Mouse (Mus musculus): ENCODE results near the gene Rab9. TPM values are rescaled to one million over a fixed set of nuclear protein-coding genes. Genes with fewer than 3 reads are reported as not detected.

The Rab9 gene
- polyA plus RNA-seq, 1 experiment from 2014 or later, result 66.9 TPM

DNA sequence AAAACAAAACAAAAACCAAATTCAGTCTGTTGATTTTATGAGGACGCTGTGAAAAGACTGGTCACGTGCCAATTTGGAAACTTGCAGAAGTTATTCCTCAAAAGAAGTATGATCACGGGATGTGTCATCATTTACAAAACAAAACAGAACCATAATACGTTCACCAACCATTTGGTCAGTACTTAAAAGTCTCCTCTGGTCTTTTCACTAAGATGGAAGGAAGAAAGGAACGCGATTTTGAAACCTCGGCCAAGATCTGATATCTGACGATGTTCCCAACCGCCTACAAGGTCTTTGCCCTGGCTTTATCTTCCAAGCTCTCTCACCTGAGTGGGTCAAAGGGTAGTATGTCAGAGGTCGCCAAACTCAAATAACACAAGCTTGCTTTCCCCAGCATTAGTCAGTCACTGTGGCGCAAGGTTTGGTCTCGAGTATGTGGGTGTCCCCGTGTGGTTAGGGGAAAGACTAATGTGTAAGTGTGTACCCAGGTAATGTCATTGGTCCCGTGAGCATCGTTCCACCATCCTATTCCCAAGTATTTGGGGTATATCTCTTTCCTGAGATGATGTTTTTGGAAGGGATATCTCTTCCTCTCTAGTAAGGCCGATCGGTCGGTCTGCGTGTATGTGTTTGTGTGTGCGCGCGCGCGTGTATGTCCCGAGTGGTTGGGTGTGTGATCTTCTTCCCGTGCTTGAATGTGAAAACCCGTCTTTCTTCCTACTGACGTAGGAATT lies 869 bp downstream of the Rab9 start:
- Histone ChIP-seq H3K9me3 (ENCODE audit: low read depth, low read length) (no peaks in the 10 kb centered on the region), H3K36me3 (ENCODE audit: insufficient read depth) (peaks cover 11% of the 10 kb centered on the region; the same call in 1 of the 2 replicates), H3K27me3 (ENCODE audit: insufficient read depth, low read length) (no peaks in the 10 kb centered on the region), H3K4me3 (ENCODE audit: low read depth, low read length) (peak overlapping the region; percentile 62), H3K27ac (ENCODE audit: low read depth) (peak overlapping the region; percentile 79), H3K4me1 (ENCODE audit: insufficient read depth) (no peaks in the 10 kb centered on the region), H3K9ac (peak overlapping the region; percentile 68), H3K4me2 (peak overlapping the region; percentile 63)
- 14% methylated on average over 28 of the region's 28 CpGs for WGBS
- TF ChIP-seq CTCF (IDR thresholded peaks at IDR 0.05; ENCODE audit: low read depth), result no peak
- ATAC-seq (ENCODE audit: insufficient read depth) (peak; percentile 29), DNase-seq (peak; percentile 31)

GRCm38 (mm10) chrX:166477393-166477792 lies 2.3 kb downstream of the Rab9 start:
- H3K4me3 ChIP-seq (ENCODE audit: low read depth, low read length), result peak overlapping the region; percentile 62
- H3K36me3 ChIP-seq (ENCODE audit: insufficient read depth), result peaks cover 11% of the 10 kb centered on the region; the same call in 1 of the 2 replicates
- ATAC-seq (ENCODE audit: insufficient read depth) (no peak), DNase-seq (no peak)
- peak overlapping the region; percentile 63 for H3K4me2 ChIP-seq
- no peaks in the 10 kb centered on the region for H3K27me3 ChIP-seq (ENCODE audit: insufficient read depth, low read length)
- TF ChIP-seq CTCF (IDR thresholded peaks at IDR 0.05; ENCODE audit: low read depth), result no peak
- H3K9ac ChIP-seq, result no peak overlapping the region
- no peaks in the 10 kb centered on the region for H3K4me1 ChIP-seq (ENCODE audit: insufficient read depth)
- whole genome bisulfite sequencing, result 65% methylated on average over 6 of the region's 6 CpGs
- no peak overlapping the region for H3K27ac ChIP-seq (ENCODE audit: low read depth)
- no peaks in the 10 kb centered on the region for H3K9me3 ChIP-seq (ENCODE audit: low read depth, low read length)

- WGBS, result 75% methylated on average over 6 of the region's 6 CpGs
- DNase-seq (no peak), ATAC-seq (ENCODE audit: insufficient read depth) (no peak)
- no peak overlapping the region for H3K27ac ChIP-seq (ENCODE audit: low read depth)
- H3K4me3 ChIP-seq (ENCODE audit: low read depth, low read length), result no peak overlapping the region
- no peak for TF ChIP-seq CTCF (IDR thresholded peaks at IDR 0.05; ENCODE audit: low read depth)
- H3K4me1 ChIP-seq (ENCODE audit: insufficient read depth), result no peaks in the 10 kb centered on the region
- no peaks in the 10 kb centered on the region for H3K9me3 ChIP-seq (ENCODE audit: low read depth, low read length)
- no peaks in the 10 kb centered on the region for H3K27me3 ChIP-seq (ENCODE audit: insufficient read depth, low read length)
- H3K9ac ChIP-seq, result no peak overlapping the region
- peaks cover 15% of the 10 kb centered on the region; the same call in 1 of the 2 replicates for H3K36me3 ChIP-seq (ENCODE audit: insufficient read depth)
- H3K4me2 ChIP-seq, result no peak overlapping the region
Observed at GRCm38 (mm10) chrX:166472612-166473011, 7.1 kb downstream of the Rab9 start.

DNA sequence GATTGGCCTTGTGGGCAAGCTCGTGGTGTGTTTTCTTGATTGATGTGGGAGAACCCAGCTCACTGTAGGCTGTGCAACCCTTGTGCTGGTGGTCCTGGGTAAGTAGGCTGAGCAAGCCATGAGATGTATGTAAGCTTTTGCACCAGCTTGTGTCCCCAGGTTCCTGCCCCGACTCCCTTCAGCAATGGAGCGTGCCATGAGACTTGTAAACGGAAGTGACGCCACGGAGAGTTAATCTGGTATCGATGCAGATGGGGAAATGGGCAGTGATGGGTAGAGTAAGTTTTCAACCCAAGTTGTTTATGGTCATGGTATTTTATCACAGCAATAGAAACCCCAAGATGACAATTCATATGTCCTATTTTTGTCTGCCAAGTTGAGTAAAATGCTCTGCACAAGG lies 11.3 kb downstream of the Rab9 start:
- Histone ChIP-seq H3K36me3 (ENCODE audit: insufficient read depth) (0 out of 2 replicates have a peak, but pooled peaks cover 4% of the 10 kb centered on the region), H3K4me2 (no peak overlapping the region)
- WGBS, result 91% methylated on average over 7 of the region's 7 CpGs

DNA sequence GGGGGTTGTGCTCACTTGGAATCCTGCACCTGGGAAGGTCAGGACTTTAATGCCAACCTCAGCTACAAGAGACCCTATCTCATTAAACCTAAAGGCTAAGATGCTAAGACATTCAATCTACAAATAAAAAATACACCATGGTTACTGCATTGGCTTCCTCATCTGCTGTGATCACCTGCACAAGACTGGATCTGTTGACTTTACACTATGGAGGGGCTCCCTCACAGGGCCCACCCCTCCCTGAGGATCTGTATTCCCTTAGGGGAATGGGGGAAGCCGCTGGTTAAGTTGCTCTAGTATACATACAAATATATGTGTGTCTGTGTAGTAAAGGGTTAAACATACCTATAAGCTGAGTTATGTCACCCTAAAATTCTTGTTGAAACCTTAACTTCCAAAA lies 24.1 kb downstream of the Rab9 start:
- H3K4me1 ChIP-seq (ENCODE audit: insufficient read depth), result no peaks in the 10 kb centered on the region
- no peak overlapping the region for H3K4me2 ChIP-seq
- no peak for TF ChIP-seq CTCF (IDR thresholded peaks at IDR 0.05; ENCODE audit: low read depth)
- no peak overlapping the region for H3K27ac ChIP-seq (ENCODE audit: low read depth)
- H3K4me3 ChIP-seq (ENCODE audit: low read depth, low read length), result no peak overlapping the region
- DNase-seq (no peak), ATAC-seq (ENCODE audit: insufficient read depth) (no peak)
- H3K36me3 ChIP-seq (ENCODE audit: insufficient read depth), result peaks cover 12% of the 10 kb centered on the region; the same call in 1 of the 2 replicates
- no peaks in the 10 kb centered on the region for H3K9me3 ChIP-seq (ENCODE audit: low read depth, low read length)
- H3K27me3 ChIP-seq (ENCODE audit: insufficient read depth, low read length), result no peaks in the 10 kb centered on the region
- 91% methylated on average over 1 of the region's 1 CpGs for WGBS
- H3K9ac ChIP-seq, result no peak overlapping the region

More for the DNA sequence above, 11.3 kb downstream of the Rab9 start:
- ATAC-seq (ENCODE audit: insufficient read depth) (no peak), DNase-seq (no peak)
- Histone ChIP-seq H3K9ac (no peak overlapping the region), H3K27ac (ENCODE audit: low read depth) (no peak overlapping the region), H3K4me3 (ENCODE audit: low read depth, low read length) (no peak overlapping the region), H3K27me3 (ENCODE audit: insufficient read depth, low read length) (no peaks in the 10 kb centered on the region), H3K9me3 (ENCODE audit: low read depth, low read length) (no peaks in the 10 kb centered on the region), H3K4me1 (ENCODE audit: insufficient read depth) (no peaks in the 10 kb centered on the region)
- no peak for TF ChIP-seq CTCF (IDR thresholded peaks at IDR 0.05; ENCODE audit: low read depth)

DNA sequence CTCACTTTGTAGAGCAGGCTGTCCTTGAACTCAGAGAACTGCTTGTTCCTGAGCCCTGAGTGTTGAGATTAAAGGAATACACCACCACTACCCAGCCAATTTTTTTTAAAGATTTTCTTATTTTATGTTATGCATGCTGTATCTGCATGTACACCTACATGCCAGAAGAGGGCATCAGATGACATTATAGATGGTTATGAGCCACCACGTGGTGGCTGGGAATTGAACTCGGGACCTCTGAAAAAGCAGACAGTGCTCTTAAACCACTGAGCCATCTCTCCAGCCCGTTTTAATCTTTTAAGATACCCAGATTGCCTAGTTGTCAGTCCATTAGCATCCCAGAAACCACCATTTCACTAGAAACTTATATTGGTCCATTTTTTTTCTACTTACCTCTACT lies 25.3 kb downstream of the Rab9 start:
- Histone ChIP-seq H3K27ac (ENCODE audit: low read depth) (no peak overlapping the region), H3K4me2 (no peak overlapping the region), H3K36me3 (ENCODE audit: insufficient read depth) (peaks cover 12% of the 10 kb centered on the region; the same call in 1 of the 2 replicates), H3K9me3 (ENCODE audit: low read depth, low read length) (no peaks in the 10 kb centered on the region), H3K27me3 (ENCODE audit: insufficient read depth, low read length) (no peaks in the 10 kb centered on the region), H3K4me1 (ENCODE audit: insufficient read depth) (no peaks in the 10 kb centered on the region), H3K9ac (no peak overlapping the region), H3K4me3 (ENCODE audit: low read depth, low read length) (no peak overlapping the region)
- DNase-seq (no peak), ATAC-seq (ENCODE audit: insufficient read depth) (no peak)
- TF ChIP-seq CTCF (IDR thresholded peaks at IDR 0.05; ENCODE audit: low read depth), result 0 out of 2 replicates have a peak, but pooled peaks have one; percentile 3
- WGBS, result 68% methylated on average over 3 of the region's 3 CpGs

DNA sequence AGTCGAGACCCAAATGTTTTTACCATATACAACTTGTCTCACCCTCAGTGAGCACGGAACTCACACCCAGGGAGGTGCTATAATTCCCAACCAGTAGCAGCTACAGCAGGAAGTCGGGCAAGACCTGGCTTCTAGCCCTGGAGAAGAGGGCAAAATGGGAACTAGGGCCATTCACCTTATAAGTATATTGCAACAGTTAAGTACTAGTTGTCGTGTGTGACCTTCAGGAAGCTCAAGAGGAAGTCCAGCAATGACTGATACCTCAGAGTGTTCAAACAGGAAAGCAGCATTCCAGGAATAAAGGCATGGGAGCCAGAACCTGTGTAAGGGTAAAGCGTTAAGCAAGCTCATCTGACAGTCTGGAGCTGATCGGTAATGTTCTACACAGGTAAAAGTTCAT lies 26.1 kb downstream of the Rab9 start:
- H3K4me3 ChIP-seq (ENCODE audit: low read depth, low read length), result no peak overlapping the region
- H3K9ac ChIP-seq, result no peak overlapping the region
- H3K4me2 ChIP-seq, result no peak overlapping the region
- H3K27ac ChIP-seq (ENCODE audit: low read depth), result no peak overlapping the region
- peaks cover 12% of the 10 kb centered on the region; the same call in 1 of the 2 replicates for H3K36me3 ChIP-seq (ENCODE audit: insufficient read depth)
- TF ChIP-seq CTCF (IDR thresholded peaks at IDR 0.05; ENCODE audit: low read depth), result no peak
- no peaks in the 10 kb centered on the region for H3K4me1 ChIP-seq (ENCODE audit: insufficient read depth)
- no peak for ATAC-seq (ENCODE audit: insufficient read depth)
- no peaks in the 10 kb centered on the region for H3K27me3 ChIP-seq (ENCODE audit: insufficient read depth, low read length)
- no peaks in the 10 kb centered on the region for H3K9me3 ChIP-seq (ENCODE audit: low read depth, low read length)
- DNase-seq, result no peak
- WGBS, result 64% methylated on average over 6 of the region's 6 CpGs

Data from lung, embryonic 14.5 days (tissue).